Mouse (Mus musculus): ENCODE results near the gene Rcc1l. TPM values are rescaled to one million over a fixed set of nuclear protein-coding genes. Genes with fewer than 3 reads are reported as not detected.

Rcc1l gene
- total RNA-seq, 1 experiment from 2014 or later, result 6.3 TPM

GRCm38 (mm10) chr5:134178536-134178935, 2.0 kb upstream of the Rcc1l start:
- ATAC-seq (replicated peaks; ENCODE audit: insufficient number of reproducible peaks, low FRiP score, low TSS enrichment, poor library complexity, severe bottlenecking), result no peak

- ATAC-seq (replicated peaks; ENCODE audit: insufficient number of reproducible peaks, low FRiP score, low TSS enrichment, poor library complexity, severe bottlenecking), result no peak
These were observed 878 bp downstream of the Rcc1l start for GRCm38 (mm10) chr5:134175696-134176095.

DNA sequence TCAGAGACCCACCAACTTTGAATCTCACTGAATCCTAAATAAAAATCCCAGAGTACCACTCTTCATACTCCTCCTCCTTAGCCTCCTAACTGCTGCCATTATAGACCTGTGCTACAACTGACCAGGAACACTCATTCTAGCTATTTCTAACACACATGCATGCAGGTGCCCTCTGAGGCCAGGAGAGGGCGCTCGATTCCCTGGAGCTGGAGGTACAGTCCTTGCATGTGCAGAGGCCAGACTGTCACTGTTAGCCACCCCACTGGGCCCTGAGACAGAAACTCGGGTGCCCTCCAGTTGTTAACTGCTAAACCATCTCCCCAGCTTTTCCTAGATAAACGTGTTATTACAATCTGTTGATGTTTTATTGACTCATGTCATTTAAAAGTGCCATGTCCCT, 3.4 kb downstream of the Rcc1l start:
- no peak for ATAC-seq (replicated peaks; ENCODE audit: insufficient number of reproducible peaks, low FRiP score, low TSS enrichment, poor library complexity, severe bottlenecking)

DNA sequence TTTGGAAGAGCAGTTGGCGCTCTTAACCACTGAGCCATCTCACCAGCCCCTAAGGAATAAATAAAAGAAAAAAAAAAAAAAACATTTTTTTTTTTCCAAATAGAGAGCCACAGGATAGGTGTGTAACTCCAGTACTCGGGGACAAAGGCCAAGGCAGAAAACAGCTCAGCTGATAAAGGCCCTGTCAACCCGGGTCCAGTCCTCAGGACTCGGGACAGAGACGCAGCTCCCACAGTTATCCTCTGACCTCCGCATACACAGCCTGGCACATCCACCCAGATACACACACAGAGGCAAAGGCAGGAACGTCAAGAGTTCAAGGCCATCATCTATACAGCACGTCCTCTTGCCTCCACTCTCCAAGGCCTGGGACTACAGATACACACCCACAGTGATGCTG, 6.4 kb downstream of the Rcc1l start:
- no peak for ATAC-seq (replicated peaks; ENCODE audit: insufficient number of reproducible peaks, low FRiP score, low TSS enrichment, poor library complexity, severe bottlenecking)

GRCm38 (mm10) chr5:134169231-134169630, 7.3 kb downstream of the Rcc1l start:
- no peak for ATAC-seq (replicated peaks; ENCODE audit: insufficient number of reproducible peaks, low FRiP score, low TSS enrichment, poor library complexity, severe bottlenecking)

GRCm38 (mm10) chr5:134168033-134168432, 8.5 kb downstream of the Rcc1l start:
- ATAC-seq (replicated peaks; ENCODE audit: insufficient number of reproducible peaks, low FRiP score, low TSS enrichment, poor library complexity, severe bottlenecking), result no peak

GRCm38 (mm10) chr5:134166642-134167041, 9.9 kb downstream of the Rcc1l start:
- no peak for ATAC-seq (replicated peaks; ENCODE audit: insufficient number of reproducible peaks, low FRiP score, low TSS enrichment, poor library complexity, severe bottlenecking)

GRCm38 (mm10) chr5:134164688-134165087, 11.9 kb downstream of the Rcc1l start:
- ATAC-seq (replicated peaks; ENCODE audit: insufficient number of reproducible peaks, low FRiP score, low TSS enrichment, poor library complexity, severe bottlenecking), result no peak

DNA sequence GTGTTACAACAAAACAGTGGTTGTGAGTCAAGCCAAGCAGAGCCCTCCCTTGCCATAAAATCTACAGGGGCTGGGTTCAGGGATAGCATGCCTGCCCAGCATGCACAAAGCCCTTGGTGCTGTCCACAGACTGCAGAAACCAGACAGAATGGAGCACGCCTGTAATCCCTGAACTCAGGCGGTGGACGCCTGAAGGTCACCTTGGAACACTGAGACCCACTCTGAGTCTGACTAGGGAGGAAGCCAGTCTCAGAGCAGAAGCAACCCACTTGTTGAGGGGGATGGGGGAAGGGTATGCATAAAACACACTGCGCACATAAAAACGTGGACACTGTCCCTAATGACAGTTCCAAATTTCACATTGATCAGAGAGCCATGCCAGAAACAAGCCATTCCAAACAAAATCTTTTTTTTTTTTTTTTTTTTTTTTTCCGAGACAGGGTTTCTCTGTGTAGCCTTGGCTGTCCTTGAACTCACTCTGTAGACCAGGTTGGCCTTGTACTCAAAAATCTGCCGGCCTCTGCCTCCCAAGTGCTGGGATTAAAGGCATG, 20.6 kb downstream of the Rcc1l start:
- no peak for ATAC-seq (replicated peaks; ENCODE audit: insufficient number of reproducible peaks, low FRiP score, low TSS enrichment, poor library complexity, severe bottlenecking)

DNA sequence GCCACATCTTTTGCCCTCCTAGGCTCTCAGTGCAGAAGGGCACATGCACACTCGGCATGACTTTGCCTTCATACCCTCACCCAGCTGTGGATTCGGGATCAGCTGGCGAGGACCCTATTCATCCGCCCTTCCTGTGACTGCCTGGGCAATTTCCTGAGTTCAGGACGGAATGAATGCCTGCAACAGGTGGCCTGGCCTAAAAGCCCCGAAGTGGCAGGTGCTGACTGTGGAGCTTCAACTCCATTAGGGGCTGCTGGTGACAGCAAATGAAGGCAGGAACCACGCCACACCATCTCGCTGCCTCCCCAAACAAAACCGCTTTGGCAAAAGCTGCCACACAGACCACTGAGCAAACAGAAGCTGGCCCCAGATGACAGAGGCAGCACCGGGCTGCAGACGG, 24.7 kb downstream of the Rcc1l start:
- no peak for ATAC-seq (replicated peaks; ENCODE audit: insufficient number of reproducible peaks, low FRiP score, low TSS enrichment, poor library complexity, severe bottlenecking)

DNA sequence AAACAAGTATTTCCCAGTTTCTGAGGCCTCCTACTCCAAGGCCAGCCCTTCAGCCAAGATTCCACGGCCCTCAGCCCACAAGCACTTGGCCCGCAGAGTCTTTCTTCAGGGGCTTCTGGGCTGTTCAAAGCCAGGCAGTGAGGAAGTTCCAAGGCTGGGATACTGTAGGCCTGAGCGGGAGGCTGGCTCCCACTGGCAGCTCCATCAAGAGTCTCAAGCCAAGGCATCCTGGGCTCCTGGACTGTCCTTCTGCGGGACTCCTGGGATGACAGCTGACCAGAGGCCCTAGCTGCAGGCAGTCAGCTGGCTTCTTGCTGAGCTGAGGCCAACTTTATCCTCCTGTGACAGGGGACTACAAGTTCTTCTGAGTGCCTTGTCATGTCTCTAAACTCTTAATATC, 28.4 kb downstream of the Rcc1l start:
- ATAC-seq (replicated peaks; ENCODE audit: insufficient number of reproducible peaks, low FRiP score, low TSS enrichment, poor library complexity, severe bottlenecking), result no peak

GRCm38 (mm10) chr5:134147194-134147753, 29.3 kb downstream of the Rcc1l start:
- no peak for ATAC-seq (replicated peaks; ENCODE audit: insufficient number of reproducible peaks, low FRiP score, low TSS enrichment, poor library complexity, severe bottlenecking)

- ATAC-seq (replicated peaks; ENCODE audit: insufficient number of reproducible peaks, low FRiP score, low TSS enrichment, poor library complexity, severe bottlenecking), result no peak
These were observed 31.6 kb downstream of the Rcc1l start for GRCm38 (mm10) chr5:134144986-134145385.

- no peak for ATAC-seq (replicated peaks; ENCODE audit: insufficient number of reproducible peaks, low FRiP score, low TSS enrichment, poor library complexity, severe bottlenecking)
These were observed 34.2 kb downstream of the Rcc1l start for GRCm38 (mm10) chr5:134142381-134142780.

DNA sequence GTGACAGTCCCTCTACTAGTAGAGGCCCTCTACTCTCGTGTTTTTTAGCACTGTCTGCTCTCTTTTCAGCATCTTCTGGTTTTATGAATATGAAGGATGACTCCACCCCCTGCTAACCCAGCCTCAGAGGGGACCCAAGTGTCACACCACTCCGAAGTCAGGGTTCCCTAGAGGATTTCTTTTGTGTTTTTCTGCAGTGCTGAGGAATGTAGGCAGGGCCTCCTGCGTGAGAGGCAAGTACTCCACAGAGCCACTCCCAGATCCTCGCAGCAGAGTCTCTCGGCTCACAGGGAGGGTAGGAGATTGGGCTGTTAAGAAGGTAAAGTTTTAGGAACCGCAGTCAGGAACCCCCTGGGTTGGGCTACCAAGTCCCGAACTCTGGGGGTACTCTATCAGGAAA, 35.3 kb downstream of the Rcc1l start:
- no peak for ATAC-seq (replicated peaks; ENCODE audit: insufficient number of reproducible peaks, low FRiP score, low TSS enrichment, poor library complexity, severe bottlenecking)

DNA sequence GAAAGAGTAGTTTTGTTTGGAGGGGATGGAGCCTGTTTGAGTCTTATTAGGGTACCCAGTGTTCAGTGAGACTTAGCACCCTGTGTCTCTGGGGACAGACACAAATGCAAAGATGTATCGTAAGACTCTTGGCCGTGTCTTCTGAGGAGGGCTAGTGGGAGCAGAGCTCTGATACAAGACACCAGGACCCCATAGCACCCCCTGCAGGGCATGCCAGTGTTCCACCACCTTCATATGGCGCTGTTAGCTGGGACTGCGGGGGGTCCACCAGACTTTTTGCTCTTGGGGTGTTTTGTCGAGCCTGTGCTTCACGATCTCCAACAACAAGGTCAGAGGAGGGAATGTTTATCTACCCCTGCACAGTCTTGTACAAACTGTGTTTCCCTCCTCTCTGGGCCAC, 37.1 kb downstream of the Rcc1l start:
- ATAC-seq (replicated peaks; ENCODE audit: insufficient number of reproducible peaks, low FRiP score, low TSS enrichment, poor library complexity, severe bottlenecking), result no peak

DNA sequence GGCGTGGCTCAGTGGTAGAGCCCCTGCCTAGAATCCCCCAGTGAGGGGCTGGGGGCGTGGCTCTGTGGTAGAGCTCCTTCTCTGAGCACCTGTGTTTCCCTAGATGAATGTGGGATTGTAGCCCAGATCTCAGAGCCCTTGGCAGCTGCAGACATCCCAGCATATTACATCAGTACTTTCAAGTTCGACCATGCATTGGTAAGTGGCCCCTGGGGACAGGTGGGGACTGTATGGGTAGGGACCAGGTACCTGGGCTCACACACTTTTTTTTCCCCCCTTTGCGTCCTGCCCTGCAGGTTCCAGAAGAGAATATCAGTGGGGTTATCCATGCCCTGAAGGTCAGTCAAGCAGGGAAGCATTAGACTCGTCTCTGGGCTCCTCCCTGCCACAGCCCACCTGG, 38.6 kb downstream of the Rcc1l start:
- no peak for ATAC-seq (replicated peaks; ENCODE audit: insufficient number of reproducible peaks, low FRiP score, low TSS enrichment, poor library complexity, severe bottlenecking)

DNA sequence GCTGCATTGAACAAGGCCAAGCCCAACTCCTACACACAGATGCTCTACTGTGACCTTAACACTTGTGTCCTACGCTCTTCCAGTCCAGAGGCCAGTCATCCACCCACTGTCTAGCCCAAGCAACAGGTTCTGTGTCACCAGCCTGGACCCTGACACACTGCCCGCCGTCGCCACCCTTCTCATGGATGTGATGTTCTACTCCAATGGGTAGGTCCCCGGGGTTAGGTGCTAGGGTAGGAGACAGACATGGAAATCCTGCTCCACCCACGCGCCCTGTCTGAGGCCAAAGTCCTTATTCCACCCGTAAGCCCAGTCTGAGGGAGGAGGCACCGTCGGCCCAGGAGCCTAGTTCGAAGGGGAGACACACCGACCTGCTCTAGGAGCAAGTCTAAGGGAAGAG, 40.6 kb downstream of the Rcc1l start:
- ATAC-seq (replicated peaks; ENCODE audit: insufficient number of reproducible peaks, low FRiP score, low TSS enrichment, poor library complexity, severe bottlenecking), result no peak

DNA sequence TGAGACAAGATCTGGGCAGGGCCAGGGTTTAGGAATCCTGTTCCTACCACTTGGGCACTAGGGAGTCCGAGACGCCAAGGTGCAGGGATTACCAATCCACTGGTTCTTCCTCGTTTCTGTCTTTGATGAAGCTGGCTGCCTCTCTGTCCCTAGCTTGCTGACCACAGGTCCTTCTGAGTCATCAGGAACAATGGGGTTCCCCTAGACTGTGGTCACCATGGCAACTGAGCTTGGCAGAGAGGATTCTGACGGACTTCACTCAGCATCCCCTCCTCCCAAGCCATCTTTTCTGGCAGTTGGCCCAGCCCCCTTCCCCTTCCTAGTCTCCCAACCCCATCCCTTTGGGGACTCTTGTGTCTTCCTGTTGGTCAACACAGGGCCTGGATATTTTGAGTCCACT, 45.0 kb downstream of the Rcc1l start:
- no peak for ATAC-seq (replicated peaks; ENCODE audit: insufficient number of reproducible peaks, low FRiP score, low TSS enrichment, poor library complexity, severe bottlenecking)

DNA sequence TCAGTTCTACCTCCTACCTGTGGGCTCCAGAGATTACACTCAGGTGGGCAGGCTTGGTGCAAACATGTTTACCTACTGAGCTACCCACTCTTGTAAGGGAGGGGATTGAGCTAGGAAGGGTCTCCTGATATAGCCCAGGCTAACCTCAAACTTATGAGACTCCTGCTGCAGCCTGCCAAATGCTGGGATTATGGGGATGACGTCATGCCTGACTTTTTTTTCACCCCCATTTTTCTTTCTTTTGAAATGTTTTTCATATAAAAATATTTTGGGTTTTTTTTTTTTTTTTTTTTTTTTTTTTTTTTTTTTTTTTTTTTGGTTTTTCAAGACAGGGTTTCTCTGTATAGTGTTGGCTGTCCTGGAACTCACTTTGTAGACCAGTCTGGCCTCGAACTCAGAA, 50.3 kb downstream of the Rcc1l start:
- no peak for ATAC-seq (replicated peaks; ENCODE audit: insufficient number of reproducible peaks, low FRiP score, low TSS enrichment, poor library complexity, severe bottlenecking)

DNA sequence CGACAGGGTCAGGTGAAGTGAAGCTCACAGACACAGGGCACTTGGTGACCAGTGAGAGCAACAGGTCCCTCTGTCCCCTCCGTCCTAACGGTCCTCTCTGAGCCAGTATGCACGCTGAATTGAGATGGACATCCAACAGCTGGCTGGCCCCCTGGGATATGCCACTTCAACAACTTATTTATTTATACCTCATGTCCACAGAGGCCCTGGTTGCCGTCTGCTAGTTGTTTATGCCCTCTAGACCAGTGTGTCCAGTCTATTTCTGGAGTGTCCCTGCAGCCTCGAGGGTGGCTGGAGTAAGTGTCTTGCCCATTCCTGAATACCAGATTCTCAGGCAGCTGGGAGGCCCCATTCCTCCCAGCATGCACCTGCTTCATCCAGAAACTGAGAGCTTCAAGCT, 52.7 kb downstream of the Rcc1l start:
- ATAC-seq (replicated peaks; ENCODE audit: insufficient number of reproducible peaks, low FRiP score, low TSS enrichment, poor library complexity, severe bottlenecking), result no peak

Data from monocyte, adult 5-6 weeks (primary cell).